Mouse (Mus musculus): ENCODE measurements around the gene Acvr1b. TPM values are rescaled to one million over a fixed set of nuclear protein-coding genes. Genes with fewer than 3 reads are reported as not detected.

Acvr1b gene
- total and polyA plus RNA-seq, 3 experiments: 2.7 to 4.8 (median 2.9) TPM

DNA sequence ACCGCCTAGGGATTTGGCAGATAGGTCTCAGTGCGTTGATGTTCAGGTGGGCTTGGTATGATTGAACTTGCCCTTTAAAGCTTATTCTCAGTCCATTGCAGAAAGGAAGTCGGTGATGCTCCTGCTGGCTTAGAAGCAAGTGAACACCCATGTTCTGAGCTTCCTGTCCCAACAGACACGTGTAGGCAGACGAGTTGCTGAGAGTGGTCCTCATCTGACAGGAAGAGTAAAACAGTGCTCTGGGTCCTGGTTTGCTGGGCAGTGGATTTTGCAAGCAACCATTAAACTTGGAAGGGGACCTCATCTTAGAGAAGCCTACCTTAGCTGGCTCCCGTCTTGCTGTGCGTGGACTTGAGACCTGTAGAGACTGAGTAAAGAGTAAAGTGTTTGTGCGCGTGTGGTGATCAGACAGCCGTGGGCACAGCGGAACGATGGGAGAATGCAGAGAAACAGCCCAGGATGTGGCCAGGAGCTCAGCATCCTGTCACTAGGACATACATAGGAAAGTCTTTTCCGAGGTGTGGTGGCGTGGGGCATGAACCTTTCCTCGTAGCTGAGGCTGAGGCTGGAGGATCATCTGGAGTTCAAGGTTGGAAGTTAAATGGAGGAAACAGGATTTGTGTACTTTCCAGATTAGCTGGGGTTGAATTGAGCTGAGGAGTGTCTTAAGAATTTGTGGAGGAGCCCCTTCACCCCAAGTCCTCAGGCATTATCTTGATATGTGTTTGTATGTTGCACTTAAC is 6.7 kb downstream of the Acvr1b start:
- no peak overlapping the region for H3K9ac ChIP-seq (ENCODE audit: insufficient read depth, low read depth)
- no peaks in the 10 kb centered on the region for H3K36me3 ChIP-seq (replicated peaks in 1 of 2; ENCODE audit: control insufficient read depth in 1 of 2, insufficient read depth in 1 of 2, low read length in 1 of 2)
- no peak overlapping the region for H3K4me3 ChIP-seq (replicated peaks in 1 of 3; ENCODE audit: low read depth in 2 of 3, low read length in 2 of 3, poor library complexity in 1 of 3)
- peaks cover 4% of the 10 kb centered on the region for H3K27me3 ChIP-seq (replicated peaks)
- peaks cover 2 to 8% of the 10 kb centered on the region in 2 experiments; a peak in 2 of 4 replicates for H3K4me1 ChIP-seq (ENCODE audit: control insufficient read depth in 1 of 2, insufficient read depth in 2 of 2)
- dilution Hi-C loops (cut with MboI; ENCODE audit: extremely low pct_ligation_motif_present, extremely low pct_unique_long_range_greater_than_20kb, low sequenced_read_pairs) (no loop called here), in situ Hi-C loops (cut with MboI; ENCODE audit: low pct_ligation_motif_present, low pct_unique_long_range_greater_than_20kb, low sequenced_read_pairs) (no loop called here)
- no peak overlapping the region for H3K4me2 ChIP-seq (ENCODE audit: insufficient read depth, low read depth, poor library complexity, severe bottlenecking)
- peaks cover 2% of the 10 kb centered on the region for H3K9me3 ChIP-seq (replicated peaks; ENCODE audit: low read length)
- TF ChIP-seq E2F4 (IDR thresholded peaks at IDR 0.05; ENCODE audit: insufficient replicate concordance, low read depth, low read length) (no peak), RAD21 (IDR thresholded peaks at IDR 0.05; ENCODE audit: low read depth, low read length) (no peak), ZKSCAN1 (IDR thresholded peaks at IDR 0.05; ENCODE audit: borderline replicate concordance, low read depth, low read length) (no peak)
- H3K27ac ChIP-seq (ENCODE audit: insufficient read depth, low read depth): no peak overlapping the region
- no peak for DNase-seq (ENCODE audit: extremely low read depth)
- no peaks in the 10 kb centered on the region; the same call in 1 of the 2 replicates for H3K79me2 ChIP-seq (replicated peaks; ENCODE audit: control insufficient read depth, extremely low read depth, insufficient read depth, poor library complexity, severe bottlenecking)

- H3K9me3 ChIP-seq (replicated peaks; ENCODE audit: low read length): peaks cover 3% of the 10 kb centered on the region
- H3K9ac ChIP-seq (ENCODE audit: insufficient read depth, low read depth): no peak overlapping the region
- no peak overlapping the region for H3K4me3 ChIP-seq (replicated peaks in 1 of 3; ENCODE audit: low read depth in 2 of 3, low read length in 2 of 3, poor library complexity in 1 of 3)
- H3K79me2 ChIP-seq (replicated peaks; ENCODE audit: control insufficient read depth, extremely low read depth, insufficient read depth, poor library complexity, severe bottlenecking): no peaks in the 10 kb centered on the region; the same call in 1 of the 2 replicates
- H3K27ac ChIP-seq (ENCODE audit: insufficient read depth, low read depth): no peak overlapping the region
- DNase-seq (ENCODE audit: extremely low read depth): no peak
- H3K4me2 ChIP-seq (ENCODE audit: insufficient read depth, low read depth, poor library complexity, severe bottlenecking): no peak overlapping the region
- in situ Hi-C loops (cut with MboI; ENCODE audit: low pct_ligation_motif_present, low pct_unique_long_range_greater_than_20kb, low sequenced_read_pairs): no loop called here
- peaks cover 4% of the 10 kb centered on the region for H3K27me3 ChIP-seq (replicated peaks)
- TF ChIP-seq JUN (IDR thresholded peaks at IDR 0.05; ENCODE audit: insufficient read depth, low read depth, low read length) (no peak), UBTF (IDR thresholded peaks at IDR 0.05; ENCODE audit: low read depth, low read length) (no peak), MAX (IDR thresholded peaks at IDR 0.05; ENCODE audit: low read length) (no peak), USF2 (conservative IDR thresholded peaks at IDR 0.05; ENCODE audit: low read depth, low read length) (no peak), MAFK (IDR thresholded peaks at IDR 0.05; ENCODE audit: insufficient replicate concordance, low read length) (no peak), MYC (IDR thresholded peaks at IDR 0.05; ENCODE audit: low read depth, low read length) (no peak), RCOR1 (conservative IDR thresholded peaks at IDR 0.05; ENCODE audit: low read depth, low read length) (no peak), TBP (conservative IDR thresholded peaks at IDR 0.05; ENCODE audit: low read depth, low read length) (no peak), BHLHE40 (IDR thresholded peaks at IDR 0.05; ENCODE audit: low read depth, low read length) (no peak), MXI1 (IDR thresholded peaks at IDR 0.05; ENCODE audit: low read depth, low read length) (no peak)
- H3K36me3 ChIP-seq (replicated peaks in 1 of 2; ENCODE audit: control insufficient read depth in 1 of 2, insufficient read depth in 1 of 2, low read length in 1 of 2): no peaks in the 10 kb centered on the region
- dilution Hi-C loops (cut with MboI; ENCODE audit: extremely low pct_ligation_motif_present, extremely low pct_unique_long_range_greater_than_20kb, low sequenced_read_pairs): no loop called here
- peaks cover 0 to 8% of the 10 kb centered on the region in 2 experiments; a peak in 2 of 4 replicates for H3K4me1 ChIP-seq (ENCODE audit: control insufficient read depth in 1 of 2, insufficient read depth in 2 of 2)
Observed at GRCm38 (mm10) chr15:101181106-101181466, 7.2 kb downstream of the Acvr1b start.
